In genomic region chr8:8965983-8966657, GRCm38 (mm10) we compare ENCODE assay signal across 14 mouse cellular contexts.
DNase-seq lines count a peak whose midpoint lies in the region; ATAC-seq and TF ChIP-seq lines count a peak whose summit lies in the region.
"Had no signal": no experiment of that assay in that cellular context is flagged by ENCODE, and none has a peak within 500 bp of the region (broad histone marks: within the 10 kb centered on the region; RNA-seq: fewer than 3 reads in every experiment).

No protein-coding gene starts in this region.

- no peak overlapping the region for H3K4me2 ChIP-seq in hindbrain, embryonic 11.5 days (replicated peaks; ENCODE audit: low read depth, low read length)
- no peak overlapping the region for H3K4me2 ChIP-seq in hindbrain, embryonic 16.5 days (ENCODE audit: low read length)
- no peak overlapping the region for H3K4me2 ChIP-seq in midbrain, embryonic 11.5 days
- no peak overlapping the region for H3K4me2 ChIP-seq in midbrain, embryonic 14.5 days (ENCODE audit: low read length)
- no peak overlapping the region for H3K4me2 ChIP-seq in forebrain, embryonic 13.5 days
- no peak overlapping the region for H3K4me2 ChIP-seq in neural tube, embryonic 15.5 days
- H3K4me2 ChIP-seq: heart, embryonic 15.5 days; liver, embryonic 12.5 days had no signal

- no peaks in the 10 kb centered on the region for H3K27me3 ChIP-seq in hindbrain, embryonic 11.5 days (ENCODE audit: control insufficient read depth, insufficient read depth, low read length)
- H3K27me3 ChIP-seq in hindbrain, embryonic 16.5 days (replicated peaks; ENCODE audit: control insufficient read depth, insufficient read depth, low read length) = no peaks in the 10 kb centered on the region
- H3K27me3 ChIP-seq in midbrain, embryonic 11.5 days (ENCODE audit: control insufficient read depth, insufficient read depth, low read length) = no peaks in the 10 kb centered on the region; the same call in 1 of the 2 replicates
- no peaks in the 10 kb centered on the region for H3K27me3 ChIP-seq in midbrain, embryonic 14.5 days (ENCODE audit: control insufficient read depth, insufficient read depth, low read length)
- H3K27me3 ChIP-seq in forebrain, embryonic 13.5 days = no peaks in the 10 kb centered on the region
- no peaks in the 10 kb centered on the region for H3K27me3 ChIP-seq in cerebellum, adult 2 months (ENCODE audit: control insufficient read depth, insufficient read depth, low read length)
- no peaks in the 10 kb centered on the region for H3K27me3 ChIP-seq in neural tube, embryonic 15.5 days (replicated peaks)
- H3K27me3 ChIP-seq: heart, embryonic 15.5 days; liver, embryonic 12.5 days had no signal

- H3K9me3 ChIP-seq in hindbrain, embryonic 11.5 days (ENCODE audit: control insufficient read depth, low read length) = no peaks in the 10 kb centered on the region
- H3K9me3 ChIP-seq in hindbrain, embryonic 16.5 days (ENCODE audit: control insufficient read depth, low read length) = no peaks in the 10 kb centered on the region
- no peaks in the 10 kb centered on the region for H3K9me3 ChIP-seq in midbrain, embryonic 11.5 days (ENCODE audit: control insufficient read depth, low read length)
- H3K9me3 ChIP-seq in midbrain, embryonic 14.5 days (ENCODE audit: control insufficient read depth, low read length) = no peaks in the 10 kb centered on the region
- H3K9me3 ChIP-seq in forebrain, embryonic 13.5 days (replicated peaks) = no peaks in the 10 kb centered on the region
- no peaks in the 10 kb centered on the region for H3K9me3 ChIP-seq in neural tube, embryonic 15.5 days (replicated peaks)
- H3K9me3 ChIP-seq: heart, embryonic 15.5 days; liver, embryonic 12.5 days had no signal

- no peak overlapping the region for H3K4me3 ChIP-seq in hindbrain, embryonic 11.5 days (ENCODE audit: low read depth, low read length)
- H3K4me3 ChIP-seq in hindbrain, embryonic 16.5 days (ENCODE audit: low read length) = no peak overlapping the region
- no peak overlapping the region for H3K4me3 ChIP-seq in midbrain, embryonic 11.5 days (ENCODE audit: low read depth, low read length)
- no peak overlapping the region for H3K4me3 ChIP-seq in midbrain, embryonic 14.5 days (replicated peaks; ENCODE audit: low read depth, low read length)
- no peak overlapping the region for H3K4me3 ChIP-seq in forebrain, embryonic 13.5 days
- no peak overlapping the region for H3K4me3 ChIP-seq in cerebellum, adult 2 months (replicated peaks; ENCODE audit: insufficient read depth, low read depth, low read length)
- H3K4me3 ChIP-seq in neural tube, embryonic 15.5 days (replicated peaks) = no peak overlapping the region
- H3K4me3 ChIP-seq: heart, embryonic 15.5 days; liver, embryonic 12.5 days; myocyte had no signal

- no peak for TF ChIP-seq CTCF in cerebellum, adult 2 months (IDR thresholded peaks at IDR 0.05; ENCODE audit: borderline replicate concordance, insufficient read depth, low read depth, low read length)

- no peaks in the 10 kb centered on the region for H3K4me1 ChIP-seq in hindbrain, embryonic 11.5 days (replicated peaks; ENCODE audit: control insufficient read depth, insufficient read depth, low read length)
- H3K4me1 ChIP-seq in hindbrain, embryonic 16.5 days (ENCODE audit: control insufficient read depth, insufficient read depth, low read depth, low read length) = no peaks in the 10 kb centered on the region
- no peaks in the 10 kb centered on the region for H3K4me1 ChIP-seq in midbrain, embryonic 11.5 days (ENCODE audit: control insufficient read depth, insufficient read depth, low read length)
- H3K4me1 ChIP-seq in midbrain, embryonic 14.5 days (ENCODE audit: control insufficient read depth, insufficient read depth, low read length) = no peaks in the 10 kb centered on the region
- H3K4me1 ChIP-seq in forebrain, embryonic 13.5 days = peaks cover 5% of the 10 kb centered on the region; the same call in 1 of the 2 replicates
- H3K4me1 ChIP-seq in cerebellum, adult 2 months (ENCODE audit: control insufficient read depth, insufficient read depth, low read length) = no peaks in the 10 kb centered on the region
- no peaks in the 10 kb centered on the region for H3K4me1 ChIP-seq in neural tube, embryonic 15.5 days
- H3K4me1 ChIP-seq: liver, embryonic 12.5 days had no signal

- no peak overlapping the region for H3K9ac ChIP-seq in hindbrain, embryonic 11.5 days (ENCODE audit: low read depth, low read length)
- no peak overlapping the region for H3K9ac ChIP-seq in hindbrain, embryonic 16.5 days (ENCODE audit: low read depth, low read length)
- no peak overlapping the region for H3K9ac ChIP-seq in midbrain, embryonic 11.5 days (ENCODE audit: low read length)
- H3K9ac ChIP-seq in midbrain, embryonic 14.5 days (replicated peaks; ENCODE audit: low read length) = no peak overlapping the region
- H3K9ac ChIP-seq in forebrain, embryonic 13.5 days = no peak overlapping the region
- H3K9ac ChIP-seq in neural tube, embryonic 15.5 days (replicated peaks) = no peak overlapping the region
- H3K9ac ChIP-seq: heart, embryonic 15.5 days; liver, embryonic 12.5 days had no signal

- H3K27ac ChIP-seq in hindbrain, embryonic 11.5 days (ENCODE audit: low read depth, low read length) = no peak overlapping the region
- no peak overlapping the region for H3K27ac ChIP-seq in hindbrain, embryonic 16.5 days (ENCODE audit: low read depth, low read length)
- H3K27ac ChIP-seq in midbrain, embryonic 11.5 days (ENCODE audit: low read depth, low read length) = no peak overlapping the region
- H3K27ac ChIP-seq in midbrain, embryonic 14.5 days (replicated peaks; ENCODE audit: low read depth, low read length) = no peak overlapping the region
- no peak overlapping the region for H3K27ac ChIP-seq in forebrain, embryonic 13.5 days
- H3K27ac ChIP-seq in cerebellum, adult 2 months (ENCODE audit: insufficient read depth, low read length) = no peak overlapping the region
- no peak overlapping the region for H3K27ac ChIP-seq in neural tube, embryonic 15.5 days (replicated peaks)
- H3K27ac ChIP-seq: heart, embryonic 15.5 days; liver, embryonic 12.5 days; macrophage had no signal

- 6% methylated on average over 10 of the region's 10 CpGs for WGBS in hindbrain, embryonic 11.5 days
- WGBS in hindbrain, embryonic 16.5 days = 14% methylated on average over 10 of the region's 10 CpGs
- WGBS in midbrain, embryonic 11.5 days = 3% methylated on average over 9 of the region's 10 CpGs
- WGBS in midbrain, embryonic 14.5 days = 14% methylated on average over 10 of the region's 10 CpGs
- WGBS in forebrain, embryonic 13.5 days = 10% methylated on average over 10 of the region's 10 CpGs
- WGBS in cerebellum, adult 2 months = 34% methylated on average over 10 of the region's 10 CpGs
- 18% methylated on average over 10 of the region's 10 CpGs for WGBS in neural tube, embryonic 15.5 days

- no peak for TF ChIP-seq POLR2A in cerebellum, adult 2 months (IDR thresholded peaks at IDR 0.05; ENCODE audit: borderline replicate concordance, insufficient read depth, low read length)

- ATAC-seq in hindbrain, embryonic 11.5 days (ENCODE audit: low FRiP score) = peak; percentile 53; the same call in 1 of the 2 replicates
- no peak for ATAC-seq in hindbrain, embryonic 16.5 days
- ATAC-seq in midbrain, embryonic 11.5 days (ENCODE audit: low FRiP score) = peak; percentile 68; the same call in 1 of the 2 replicates
- no peak for ATAC-seq in midbrain, embryonic 14.5 days (ENCODE audit: low FRiP score, low TSS enrichment)
- peak; percentile 33; the same call in 1 of the 2 replicates for ATAC-seq in forebrain, embryonic 13.5 days
- ATAC-seq in neural tube, embryonic 15.5 days (ENCODE audit: low FRiP score) = no peak
- ATAC-seq: liver, embryonic 12.5 days had no signal

- no peak for DNase-seq in hindbrain, embryonic 11.5 days (ENCODE audit: low spot score)
- no peak for DNase-seq in midbrain, embryonic 11.5 days (ENCODE audit: low spot score, missing footprints)
- DNase-seq in midbrain, embryonic 14.5 days = no peak
- DNase-seq in frontal cortex, adult 2 months (ENCODE audit: extremely low spot score in 1 of 2, low spot score in 1 of 2) = no peak
- no peak for DNase-seq in cerebellum, adult 2 months
- DNase-seq: B cell, adult 2 months; cerebellum, adult 18-20 months had no signal

- no peaks in the 10 kb centered on the region for H3K36me3 ChIP-seq in hindbrain, embryonic 11.5 days (ENCODE audit: control insufficient read depth, insufficient read depth, low read length)
- H3K36me3 ChIP-seq in hindbrain, embryonic 16.5 days (ENCODE audit: control insufficient read depth, insufficient read depth, low read length) = no peaks in the 10 kb centered on the region
- no peaks in the 10 kb centered on the region for H3K36me3 ChIP-seq in midbrain, embryonic 11.5 days (ENCODE audit: control insufficient read depth, insufficient read depth, low read length)
- H3K36me3 ChIP-seq in midbrain, embryonic 14.5 days (ENCODE audit: control insufficient read depth, insufficient read depth, low read length) = no peaks in the 10 kb centered on the region
- no peaks in the 10 kb centered on the region for H3K36me3 ChIP-seq in forebrain, embryonic 13.5 days (ENCODE audit: poor library complexity, severe bottlenecking)
- H3K36me3 ChIP-seq in neural tube, embryonic 15.5 days = no peaks in the 10 kb centered on the region
- H3K36me3 ChIP-seq: heart, embryonic 15.5 days; liver, embryonic 12.5 days had no signal

Comparison
In these comparisons a context has a peak if more than half of its experiments do, and no peak if none do; other contexts are left out.
1. ATAC-seq: peak in hindbrain, embryonic 11.5 days (single experiment), midbrain, embryonic 11.5 days (single experiment) and forebrain, embryonic 13.5 days (single experiment); none in hindbrain, embryonic 16.5 days (single experiment), midbrain, embryonic 14.5 days (single experiment) and neural tube, embryonic 15.5 days (single experiment).